Mouse (Mus musculus): ENCODE measurements around the gene Fam221a. TPM values are rescaled to one million over a fixed set of nuclear protein-coding genes. Genes with fewer than 3 reads are reported as not detected.
A peak's percentile ranks its signal among the peaks of the same experiment; 100 is the strongest.
"Not testable (repeated sequence)": the region's sequence is repeated elsewhere in the genome, so short reads cannot be mapped to it uniquely, and the experiment has no call there.

The Fam221a gene
- polyA plus RNA-seq, 1 experiment, result 11.6 TPM

DNA sequence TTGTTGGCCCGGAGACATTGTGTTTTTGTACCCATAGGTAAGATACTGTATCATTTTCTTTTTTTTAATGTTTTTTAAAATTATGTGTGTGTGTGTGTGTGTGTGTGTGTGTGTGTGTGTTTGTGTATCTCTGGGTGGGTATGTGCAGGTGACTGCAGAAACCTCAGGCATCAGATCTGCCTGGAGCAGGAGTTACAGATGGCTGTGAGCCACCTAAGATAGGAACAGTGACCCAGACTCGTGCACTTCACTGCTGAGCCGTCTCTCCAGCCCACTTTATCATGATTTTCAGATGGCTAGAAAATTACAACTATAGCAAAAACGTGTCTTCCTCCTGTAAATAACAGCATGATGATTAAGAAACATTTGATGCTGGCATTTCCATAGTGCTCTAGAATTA, 5.2 kb downstream of the Fam221a start:
- DNase-seq, result no peak
- TF ChIP-seq CTCF (IDR thresholded peaks at IDR 0.05; ENCODE audit: insufficient read depth, low read length), result no peak
- TF ChIP-seq POLR2A (IDR thresholded peaks at IDR 0.05; ENCODE audit: borderline replicate concordance, extremely low read depth, low read depth, low read length), result no peak
- peaks cover 6% of the 10 kb centered on the region for H3K4me1 ChIP-seq (ENCODE audit: control insufficient read depth, insufficient read depth, low read length)
- H3K4me3 ChIP-seq (replicated peaks; ENCODE audit: extremely low read depth, low read depth, low read length), result no peak overlapping the region
- WGBS, result 80% methylated on average over 4 of the region's 4 CpGs

DNA sequence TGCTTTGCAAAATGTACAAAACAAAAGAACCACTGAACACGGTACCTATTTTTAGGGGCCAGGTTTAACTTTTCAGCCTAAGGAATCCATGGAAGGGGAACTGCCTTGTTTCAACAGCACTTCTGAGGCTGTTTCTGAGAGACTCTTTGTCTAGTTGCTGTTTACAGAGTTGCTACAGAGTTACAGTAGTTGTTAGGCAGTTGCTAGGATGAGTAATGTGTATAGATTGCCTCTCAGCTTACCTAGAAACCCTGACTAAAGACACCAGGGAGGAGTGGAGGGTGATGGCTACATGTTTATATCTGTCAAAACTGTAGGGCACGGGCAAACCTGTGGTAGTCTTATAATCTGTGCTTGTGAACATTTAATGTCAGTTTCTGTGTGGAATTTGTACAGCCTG, 6.4 kb downstream of the Fam221a start:
- TF ChIP-seq CTCF (IDR thresholded peaks at IDR 0.05; ENCODE audit: insufficient read depth, low read length) (no peak), POLR2A (IDR thresholded peaks at IDR 0.05; ENCODE audit: borderline replicate concordance, extremely low read depth, low read depth, low read length) (no peak)
- 49% methylated on average over 2 of the region's 2 CpGs for WGBS

DNA sequence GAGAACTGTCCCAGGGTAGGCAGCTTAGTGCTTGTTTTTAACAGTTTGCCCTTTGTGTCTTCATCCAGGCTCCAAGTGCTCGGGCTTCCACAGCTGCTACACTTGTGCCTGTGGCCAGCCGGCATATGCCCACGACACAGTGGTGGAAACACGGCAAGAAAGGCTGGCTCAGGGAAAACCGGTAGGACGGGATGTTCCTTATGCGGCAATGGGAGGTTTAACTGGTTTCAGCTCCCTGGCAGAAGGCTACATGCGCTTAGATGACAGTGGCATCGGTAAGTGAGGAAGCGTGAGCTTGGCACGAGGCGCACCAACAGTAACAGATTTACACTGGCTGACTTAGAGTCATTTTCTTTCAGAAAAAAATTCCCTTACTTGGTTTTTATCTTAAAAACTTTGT, 10.8 kb downstream of the Fam221a start:
- DNase-seq, result no peak
- Histone ChIP-seq H3K4me3 (replicated peaks; ENCODE audit: extremely low read depth, low read depth, low read length) (no peak overlapping the region), H3K4me1 (ENCODE audit: control insufficient read depth, insufficient read depth, low read length) (no peaks in the 10 kb centered on the region)
- TF ChIP-seq CTCF (IDR thresholded peaks at IDR 0.05; ENCODE audit: insufficient read depth, low read length) (no peak), POLR2A (IDR thresholded peaks at IDR 0.05; ENCODE audit: borderline replicate concordance, extremely low read depth, low read depth, low read length) (no peak)
- WGBS, result 60% methylated on average over 12 of the region's 12 CpGs

More for the DNA sequence above, 6.4 kb downstream of the Fam221a start:
- H3K4me1 ChIP-seq (ENCODE audit: control insufficient read depth, insufficient read depth, low read length), result no peaks in the 10 kb centered on the region
- DNase-seq, result no peak
- no peak overlapping the region for H3K4me3 ChIP-seq (replicated peaks; ENCODE audit: extremely low read depth, low read depth, low read length)

DNA sequence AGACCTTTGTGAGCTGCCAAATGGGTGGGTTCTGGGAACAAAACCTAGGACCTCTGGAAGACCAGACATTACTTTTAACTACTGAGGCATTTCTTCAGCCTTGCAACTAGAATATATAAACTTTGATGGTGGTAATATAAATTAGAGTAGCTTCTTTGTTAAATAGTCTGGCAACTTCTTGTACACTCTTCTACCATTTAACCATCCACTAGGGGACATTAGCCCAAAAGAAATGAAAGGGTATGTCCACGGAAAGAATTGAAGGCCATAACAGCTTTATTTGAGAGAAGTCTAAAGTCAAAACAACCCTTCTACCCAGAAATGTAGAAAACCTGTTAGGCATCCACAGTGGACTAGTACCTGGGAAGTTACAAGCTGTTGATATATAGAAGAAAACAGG, 26.7 kb downstream of the Fam221a start:
- Histone ChIP-seq H3K4me3 (replicated peaks; ENCODE audit: extremely low read depth, low read depth, low read length) (no peak overlapping the region), H3K4me1 (ENCODE audit: control insufficient read depth, insufficient read depth, low read length) (no peaks in the 10 kb centered on the region)
- no peak for DNase-seq
- TF ChIP-seq CTCF (IDR thresholded peaks at IDR 0.05; ENCODE audit: insufficient read depth, low read length) (no peak), POLR2A (IDR thresholded peaks at IDR 0.05; ENCODE audit: borderline replicate concordance, extremely low read depth, low read depth, low read length) (no peak)
- WGBS, result 65% methylated on average over 1 of the region's 1 CpGs

DNA sequence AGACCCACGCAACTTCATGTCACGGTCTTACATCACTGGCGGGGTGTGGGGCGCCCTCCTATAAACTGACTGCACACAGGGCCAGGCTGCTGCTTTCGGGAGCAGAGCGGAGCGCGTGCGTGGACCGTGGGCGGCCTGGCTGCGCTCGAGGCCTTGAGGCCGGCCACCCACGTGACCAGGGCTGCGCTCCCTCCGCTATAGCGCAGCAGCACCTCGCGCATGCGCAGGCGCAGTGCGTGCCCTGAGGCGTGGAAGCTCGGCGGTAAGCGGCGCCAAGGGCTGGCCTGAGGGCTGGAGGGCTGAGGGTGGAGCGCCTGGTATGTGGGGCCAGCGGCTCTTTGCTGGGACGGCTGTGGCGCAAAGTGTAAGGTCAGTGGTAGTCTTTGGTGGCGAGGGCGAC, 27.8 kb downstream of the Fam221a start, which contains the start of gene Stk31:
TSS of gene Stk31 (plus strand) at position 289 of the 400 bp plus-strand sequence.
- Histone ChIP-seq H3K4me1 (ENCODE audit: control insufficient read depth, insufficient read depth, low read length) (no peaks in the 10 kb centered on the region), H3K4me3 (replicated peaks; ENCODE audit: extremely low read depth, low read depth, low read length) (no peak within 1 kb of the TSS)
- no peak for DNase-seq
- whole genome bisulfite sequencing, result 89% methylated on average over 34 of the region's 34 CpGs
- TF ChIP-seq POLR2A (IDR thresholded peaks at IDR 0.05; ENCODE audit: borderline replicate concordance, extremely low read depth, low read depth, low read length) (no peak), CTCF (IDR thresholded peaks at IDR 0.05; ENCODE audit: insufficient read depth, low read length) (no peak)

DNA sequence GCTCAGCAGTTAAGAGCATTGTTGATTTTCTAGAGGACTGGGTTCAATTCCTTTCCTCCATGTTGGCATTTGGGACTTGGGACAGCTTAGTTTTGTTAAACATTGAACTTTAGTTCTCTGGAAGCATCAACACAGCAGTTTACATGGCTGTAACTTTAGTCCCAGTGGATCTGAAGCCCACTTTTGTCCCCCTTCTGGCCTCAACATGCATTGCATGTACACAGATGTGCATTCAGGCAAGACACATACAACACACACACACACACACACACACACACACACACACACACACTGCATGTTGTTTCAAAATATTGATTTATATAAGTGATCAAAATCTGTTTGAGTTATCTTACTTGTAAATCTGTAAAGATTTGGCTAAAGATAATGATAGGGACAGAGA, 29.9 kb downstream of the Fam221a start:
- DNase-seq, result no peak
- TF ChIP-seq POLR2A (IDR thresholded peaks at IDR 0.05; ENCODE audit: borderline replicate concordance, extremely low read depth, low read depth, low read length), result no peak
- TF ChIP-seq CTCF (IDR thresholded peaks at IDR 0.05; ENCODE audit: insufficient read depth, low read length), result no peak
- Histone ChIP-seq H3K4me3 (replicated peaks; ENCODE audit: extremely low read depth, low read depth, low read length) (no peak overlapping the region), H3K4me1 (ENCODE audit: control insufficient read depth, insufficient read depth, low read length) (no peaks in the 10 kb centered on the region)

DNA sequence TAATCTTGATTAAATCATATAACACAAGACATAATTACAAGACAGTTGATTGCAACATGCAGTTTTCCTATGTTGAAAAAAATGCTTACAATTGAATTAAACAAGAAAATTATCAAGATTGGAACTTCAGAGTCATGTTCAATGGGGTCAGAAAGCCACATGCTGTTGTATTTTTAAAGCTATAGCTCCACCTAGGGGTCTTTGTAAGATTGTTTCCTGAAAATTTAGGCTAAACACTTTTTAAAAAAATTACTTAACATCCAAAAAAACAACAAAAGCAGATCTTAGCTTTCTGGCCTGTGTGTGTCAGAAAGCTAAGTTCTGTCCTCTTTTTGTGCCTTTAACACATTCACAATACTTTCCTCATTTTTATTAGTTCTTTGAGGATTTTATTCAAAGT, 30.8 kb downstream of the Fam221a start:
- DNase-seq, result no peak

DNA sequence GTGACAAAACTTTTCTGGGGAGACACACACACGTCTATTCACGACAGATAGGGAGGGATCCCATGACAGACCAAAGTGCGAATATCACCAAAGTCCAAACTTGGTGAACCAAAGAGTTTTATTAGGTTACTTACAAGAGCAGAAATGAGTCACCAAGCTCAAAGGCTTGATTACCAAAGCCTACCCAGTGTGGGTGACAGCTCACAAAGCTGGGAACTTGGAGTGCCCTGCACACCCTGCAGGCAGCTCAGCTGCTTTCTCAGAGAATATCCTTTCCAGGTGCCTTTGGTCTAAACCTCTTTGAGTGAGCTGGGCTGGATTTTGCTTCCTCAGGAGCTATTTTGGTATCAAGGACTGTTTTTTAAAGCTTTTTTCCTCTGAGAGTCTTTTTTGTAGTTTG, 43.3 kb downstream of the Fam221a start:
- H3K4me1 ChIP-seq (ENCODE audit: control insufficient read depth, insufficient read depth, low read length), result no peaks in the 10 kb centered on the region
- DNase-seq, result no peak
- TF ChIP-seq CTCF (IDR thresholded peaks at IDR 0.05; ENCODE audit: insufficient read depth, low read length) (no peak), POLR2A (IDR thresholded peaks at IDR 0.05; ENCODE audit: borderline replicate concordance, extremely low read depth, low read depth, low read length) (no peak)
- no peak overlapping the region for H3K4me3 ChIP-seq (replicated peaks; ENCODE audit: extremely low read depth, low read depth, low read length)
- 69% methylated on average over 3 of the region's 3 CpGs for WGBS

More for the DNA sequence above, 30.8 kb downstream of the Fam221a start:
- TF ChIP-seq CTCF (IDR thresholded peaks at IDR 0.05; ENCODE audit: insufficient read depth, low read length) (peak; percentile 43; the same call in 1 of the 2 replicates), POLR2A (IDR thresholded peaks at IDR 0.05; ENCODE audit: borderline replicate concordance, extremely low read depth, low read depth, low read length) (no peak)
- Histone ChIP-seq H3K4me3 (replicated peaks; ENCODE audit: extremely low read depth, low read depth, low read length) (no peak overlapping the region), H3K4me1 (ENCODE audit: control insufficient read depth, insufficient read depth, low read length) (no peaks in the 10 kb centered on the region)

DNA sequence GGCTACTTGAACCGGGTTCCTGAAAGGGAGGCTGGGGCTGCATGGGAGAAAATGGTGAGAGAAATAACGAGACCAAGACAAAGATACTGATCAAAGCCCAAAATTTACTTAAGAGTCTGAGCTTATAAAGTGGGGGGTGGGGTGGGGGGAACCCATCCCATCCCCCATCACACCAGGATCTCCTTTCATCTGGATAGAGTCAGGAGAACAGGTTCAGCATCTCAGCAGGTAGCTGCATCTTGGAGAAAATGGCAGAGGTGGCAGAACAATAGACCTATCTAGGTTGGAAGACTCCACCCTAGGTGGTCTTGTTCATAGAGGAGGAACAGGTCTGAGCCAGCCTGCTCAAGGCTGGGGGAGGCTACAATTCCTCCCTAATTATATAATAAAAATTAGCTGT, 45.4 kb downstream of the Fam221a start:
- H3K4me1 ChIP-seq (ENCODE audit: control insufficient read depth, insufficient read depth, low read length); H3K4me3 ChIP-seq (replicated peaks; ENCODE audit: extremely low read depth, low read depth, low read length); DNase-seq: not testable (repeated sequence)
- 70% methylated on average over 2 of the region's 2 CpGs for WGBS

DNA sequence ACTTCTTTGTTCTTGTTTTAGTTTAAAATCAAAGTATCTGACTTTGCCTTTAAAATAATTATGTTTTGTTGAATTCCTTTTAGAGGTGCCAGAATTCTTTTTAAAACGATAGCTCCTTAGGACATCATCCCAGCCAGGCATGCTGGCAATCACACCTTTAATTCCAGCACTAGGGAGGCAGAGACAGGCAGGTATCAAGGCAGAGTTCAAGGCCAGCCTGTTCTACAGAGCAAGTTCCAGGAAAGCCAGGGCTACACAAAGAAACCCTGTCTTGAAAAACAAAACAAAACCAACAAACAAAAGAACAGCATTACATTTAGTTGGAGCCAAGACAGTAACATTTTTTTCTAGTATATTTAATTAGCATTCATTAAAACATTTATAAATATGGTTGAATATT, 48.4 kb downstream of the Fam221a start:
- H3K4me1 ChIP-seq (ENCODE audit: control insufficient read depth, insufficient read depth, low read length), result no peaks in the 10 kb centered on the region
- TF ChIP-seq POLR2A (IDR thresholded peaks at IDR 0.05; ENCODE audit: borderline replicate concordance, extremely low read depth, low read depth, low read length), result no peak
- TF ChIP-seq CTCF (IDR thresholded peaks at IDR 0.05; ENCODE audit: insufficient read depth, low read length), result no peak
- WGBS, result 56% methylated on average over 1 of the region's 1 CpGs
- DNase-seq, result no peak
- H3K4me3 ChIP-seq (replicated peaks; ENCODE audit: extremely low read depth, low read depth, low read length), result no peak overlapping the region

DNA sequence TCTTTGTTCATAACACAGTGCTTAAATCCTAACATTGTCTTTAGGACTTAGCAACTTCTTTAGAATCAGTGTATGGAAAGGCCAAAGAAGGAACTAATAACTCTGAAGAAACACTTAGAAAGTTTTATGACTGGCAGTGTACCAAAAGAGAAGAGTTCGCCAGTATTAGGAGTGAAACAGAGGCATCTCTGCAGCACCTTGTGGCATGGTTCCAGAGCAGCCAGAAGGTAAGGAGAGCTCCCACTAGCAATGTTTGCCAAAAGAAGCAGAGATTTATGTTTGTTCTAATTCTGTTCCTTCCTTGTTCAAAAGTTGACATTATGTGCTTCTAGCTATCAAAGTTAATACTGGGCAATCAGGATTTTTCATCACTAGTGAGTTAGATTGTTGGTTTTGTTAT, 69.8 kb downstream of the Fam221a start:
- TF ChIP-seq POLR2A (IDR thresholded peaks at IDR 0.05; ENCODE audit: borderline replicate concordance, extremely low read depth, low read depth, low read length) (no peak), CTCF (IDR thresholded peaks at IDR 0.05; ENCODE audit: insufficient read depth, low read length) (no peak)
- 67% methylated on average over 1 of the region's 1 CpGs for WGBS
- DNase-seq, result no peak
- Histone ChIP-seq H3K4me3 (replicated peaks; ENCODE audit: extremely low read depth, low read depth, low read length) (no peak overlapping the region), H3K4me1 (ENCODE audit: control insufficient read depth, insufficient read depth, low read length) (no peaks in the 10 kb centered on the region)

Other genes with a start within 250 kb of the Fam221a start
- gene Igf2bp3, start 152.8 kb upstream of the Fam221a start, polyA plus RNA-seq (2012; rRNA removed), result 0.03 and 0.07 TPM in 2 replicates
- 30.8 and 41.0 TPM in 2 replicates for gene Tra2a, start 103.7 kb upstream of the Fam221a start, polyA plus RNA-seq (2012; rRNA removed)
- 5.0 and 5.7 TPM in 2 replicates for gene Ccdc126, start 48.5 kb upstream of the Fam221a start, polyA plus RNA-seq (2012; rRNA removed)
- gene Stk31, start 27.9 kb downstream of the Fam221a start, polyA plus RNA-seq (2012; rRNA removed), result not detected in 2 replicates

Measured in lung, adult 2 months (tissue).